Mouse (Mus musculus): ENCODE results near the gene Sars2. TPM values are rescaled to one million over a fixed set of nuclear protein-coding genes. Genes with fewer than 3 reads are reported as not detected.

The Sars2 gene
- polyA plus RNA-seq, 1 experiment from 2014 or later, result 37.8 TPM

- ATAC-seq (replicated peaks; ENCODE audit: low FRiP score) (peak; percentile 99), DNase-seq (ENCODE audit: low spot score) (peak; percentile 96)
- under 1% methylated on average over 45 of the region's 45 CpGs for WGBS
- H3K36me3 ChIP-seq (ENCODE audit: control insufficient read depth, insufficient read depth, low read length), result no peaks in the 10 kb centered on the region
- H3K27ac ChIP-seq (ENCODE audit: low read depth, low read length), result no peak within 1 kb of the TSS
- H3K4me3 ChIP-seq (ENCODE audit: low read depth, low read length), result peak within 1 kb of the TSS; percentile 81
- H3K4me1 ChIP-seq (replicated peaks; ENCODE audit: control insufficient read depth, insufficient read depth, low read length), result peaks cover 4% of the 10 kb centered on the region
- no peaks in the 10 kb centered on the region for H3K9me3 ChIP-seq (ENCODE audit: control insufficient read depth, low read length)
- H3K4me2 ChIP-seq (ENCODE audit: low read depth, low read length, severe bottlenecking), result peak within 1 kb of the TSS; percentile 77
- H3K9ac ChIP-seq (ENCODE audit: low read length), result peak within 1 kb of the TSS; percentile 69
- no peaks in the 10 kb centered on the region for H3K27me3 ChIP-seq (ENCODE audit: control insufficient read depth, insufficient read depth, low read length)
These were observed 24.5 kb downstream of the Sars2 start, which contains the start of gene Sirt2 for GRCm38 (mm10) chr7:28766173-28766879. Sirt2 (plus strand) TSS chr7:28766735.

DNA sequence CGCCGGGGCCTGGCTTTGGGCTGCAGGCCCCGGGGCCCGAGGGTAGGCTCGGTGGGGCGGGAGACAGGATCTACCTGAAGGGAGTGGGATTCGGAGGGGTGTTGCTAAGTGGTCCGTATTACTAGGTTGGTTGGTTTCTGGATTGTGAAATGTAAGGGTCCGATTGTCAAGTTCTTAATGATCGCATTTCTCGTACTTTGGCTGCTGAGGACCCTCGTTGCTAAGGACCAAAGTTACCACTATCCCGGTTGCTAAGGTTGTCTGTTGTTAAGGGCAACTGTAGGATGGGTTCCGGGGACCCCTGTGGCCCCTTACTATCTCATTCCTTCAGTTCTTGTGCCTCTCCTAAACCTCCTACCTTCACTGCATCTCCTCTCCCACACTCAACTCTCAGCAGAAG, 25.1 kb downstream of the Sars2 start:
- H3K4me2 ChIP-seq (ENCODE audit: low read depth, low read length, severe bottlenecking), result peak overlapping the region; percentile 68
- WGBS, result 4% methylated on average over 14 of the region's 14 CpGs
- H3K27me3 ChIP-seq (ENCODE audit: control insufficient read depth, insufficient read depth, low read length), result no peaks in the 10 kb centered on the region
- H3K36me3 ChIP-seq (ENCODE audit: control insufficient read depth, insufficient read depth, low read length), result no peaks in the 10 kb centered on the region
- H3K4me3 ChIP-seq (ENCODE audit: low read depth, low read length), result peak overlapping the region; percentile 81
- DNase-seq (ENCODE audit: low spot score) (no peak), ATAC-seq (replicated peaks; ENCODE audit: low FRiP score) (no peak; the same call in 1 of the 2 replicates)
- no peak overlapping the region for H3K27ac ChIP-seq (ENCODE audit: low read depth, low read length)
- no peaks in the 10 kb centered on the region for H3K9me3 ChIP-seq (ENCODE audit: control insufficient read depth, low read length)
- peak overlapping the region; percentile 69 for H3K9ac ChIP-seq (ENCODE audit: low read length)
- peaks cover 4% of the 10 kb centered on the region for H3K4me1 ChIP-seq (replicated peaks; ENCODE audit: control insufficient read depth, insufficient read depth, low read length)

DNA sequence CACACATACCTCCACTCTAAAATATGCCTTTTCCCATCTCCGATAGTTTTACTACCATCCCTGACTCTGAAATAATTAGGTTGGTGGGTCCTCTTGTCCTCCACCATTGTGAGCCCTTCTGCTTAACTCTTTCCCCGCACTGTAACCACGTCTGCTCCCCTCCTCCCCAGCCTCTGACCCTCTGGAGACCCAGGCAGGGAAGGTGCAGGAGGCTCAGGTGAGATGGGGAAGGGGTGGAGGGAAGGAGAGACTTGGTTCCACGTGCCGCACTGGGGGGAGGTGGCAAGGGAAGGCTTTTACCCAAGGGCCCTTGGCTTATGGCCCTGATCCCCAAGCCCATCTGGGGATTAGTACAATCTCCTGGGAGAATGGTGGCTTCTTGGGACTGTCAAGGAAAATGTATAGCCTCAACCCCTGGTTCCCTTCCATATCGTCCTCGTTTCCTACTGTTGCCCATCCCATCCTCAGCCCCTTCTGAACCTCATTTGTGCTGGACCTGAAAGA, 25.7 kb downstream of the Sars2 start, which contains the start of gene Nfkbib:
Gene Nfkbib (minus strand): TSS at position 51 of the 504 bp plus-strand sequence.
- WGBS, result 65% methylated on average over 7 of the region's 7 CpGs
- no peak for DNase-seq (ENCODE audit: low spot score)
- Histone ChIP-seq H3K36me3 (ENCODE audit: control insufficient read depth, insufficient read depth, low read length) (no peaks in the 10 kb centered on the region), H3K27me3 (ENCODE audit: control insufficient read depth, insufficient read depth, low read length) (no peaks in the 10 kb centered on the region), H3K9me3 (ENCODE audit: control insufficient read depth, low read length) (no peaks in the 10 kb centered on the region), H3K4me2 (ENCODE audit: low read depth, low read length, severe bottlenecking) (peak within 1 kb of the TSS; percentile 68), H3K4me1 (replicated peaks; ENCODE audit: control insufficient read depth, insufficient read depth, low read length) (peaks cover 4% of the 10 kb centered on the region), H3K27ac (ENCODE audit: low read depth, low read length) (no peak within 1 kb of the TSS), H3K9ac (ENCODE audit: low read length) (peak within 1 kb of the TSS; percentile 69), H3K4me3 (ENCODE audit: low read depth, low read length) (peak within 1 kb of the TSS; percentile 81)
- ATAC-seq (replicated peaks; ENCODE audit: low FRiP score), result no peak

DNA sequence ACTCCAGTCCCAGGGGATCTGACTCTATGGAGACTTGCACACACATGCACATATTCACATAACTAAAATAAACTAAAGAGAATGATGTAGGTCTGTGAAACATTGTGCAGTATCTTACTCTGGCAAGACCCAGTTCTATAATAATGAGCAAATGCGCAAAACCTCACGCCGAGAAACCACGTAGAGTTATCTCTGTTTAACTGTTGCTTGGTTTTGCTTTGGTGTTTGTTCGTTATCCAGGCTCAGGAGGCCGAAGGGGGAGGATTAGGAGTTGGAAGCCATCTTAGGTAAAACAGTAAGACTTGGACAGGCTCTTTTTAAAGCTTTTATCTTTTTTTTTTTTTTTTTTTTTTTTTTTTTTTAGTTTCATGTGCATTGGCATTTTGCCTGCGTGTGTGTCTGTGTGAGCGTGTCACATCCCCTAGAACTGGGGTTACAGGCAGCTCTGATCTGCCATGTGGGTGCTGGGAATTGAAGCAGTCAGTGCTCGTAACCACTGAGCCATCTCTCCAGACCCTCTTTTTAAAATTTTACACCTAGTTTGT, 27.7 kb downstream of the Sars2 start:
- 94% methylated on average over 9 of the region's 9 CpGs for WGBS
- H3K4me1 ChIP-seq (replicated peaks; ENCODE audit: control insufficient read depth, insufficient read depth, low read length), result peaks cover 4% of the 10 kb centered on the region
- H3K9ac ChIP-seq (ENCODE audit: low read length), result no peak overlapping the region
- H3K9me3 ChIP-seq (ENCODE audit: control insufficient read depth, low read length), result no peaks in the 10 kb centered on the region
- H3K4me3 ChIP-seq (ENCODE audit: low read depth, low read length), result no peak overlapping the region
- no peaks in the 10 kb centered on the region for H3K27me3 ChIP-seq (ENCODE audit: control insufficient read depth, insufficient read depth, low read length)
- ATAC-seq (replicated peaks; ENCODE audit: low FRiP score), result no peak
- no peaks in the 10 kb centered on the region for H3K36me3 ChIP-seq (ENCODE audit: control insufficient read depth, insufficient read depth, low read length)
- no peak for DNase-seq (ENCODE audit: low spot score)
- H3K27ac ChIP-seq (ENCODE audit: low read depth, low read length), result no peak overlapping the region
- H3K4me2 ChIP-seq (ENCODE audit: low read depth, low read length, severe bottlenecking), result no peak overlapping the region

- Histone ChIP-seq H3K27ac (ENCODE audit: low read depth, low read length) (no peak overlapping the region), H3K27me3 (ENCODE audit: control insufficient read depth, insufficient read depth, low read length) (no peaks in the 10 kb centered on the region), H3K4me2 (ENCODE audit: low read depth, low read length, severe bottlenecking) (no peak overlapping the region), H3K4me3 (ENCODE audit: low read depth, low read length) (no peak overlapping the region), H3K9me3 (ENCODE audit: control insufficient read depth, low read length) (no peaks in the 10 kb centered on the region), H3K36me3 (ENCODE audit: control insufficient read depth, insufficient read depth, low read length) (no peaks in the 10 kb centered on the region), H3K4me1 (replicated peaks; ENCODE audit: control insufficient read depth, insufficient read depth, low read length) (peaks cover 4% of the 10 kb centered on the region), H3K9ac (ENCODE audit: low read length) (no peak overlapping the region)
- 89% methylated on average over 3 of the region's 3 CpGs for WGBS
- ATAC-seq (replicated peaks; ENCODE audit: low FRiP score) (no peak), DNase-seq (ENCODE audit: low spot score) (no peak)
These were observed 28.5 kb downstream of the Sars2 start for GRCm38 (mm10) chr7:28770309-28770708.

DNA sequence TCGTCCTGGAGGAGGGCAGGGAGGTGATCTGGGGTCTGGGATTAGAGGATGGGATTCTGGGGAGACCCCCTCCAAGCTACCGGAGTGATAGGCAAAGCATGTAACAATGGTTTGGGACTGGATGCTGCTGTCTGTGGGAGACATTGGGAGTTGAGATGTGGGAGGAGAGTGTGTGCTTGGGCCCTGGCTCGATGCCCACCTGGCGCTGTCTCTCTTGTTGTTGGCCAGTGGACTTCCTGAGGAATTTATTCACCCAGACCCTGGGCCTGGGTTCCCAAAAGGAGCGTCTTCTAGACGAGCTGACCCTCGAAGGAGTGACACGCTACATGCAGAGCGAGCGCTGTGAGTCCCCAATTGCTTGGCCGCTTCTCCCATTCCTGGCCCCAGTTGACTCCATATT, 30.1 kb downstream of the Sars2 start:
- Histone ChIP-seq H3K4me2 (ENCODE audit: low read depth, low read length, severe bottlenecking) (no peak overlapping the region), H3K9me3 (ENCODE audit: control insufficient read depth, low read length) (no peaks in the 10 kb centered on the region), H3K27me3 (ENCODE audit: control insufficient read depth, insufficient read depth, low read length) (no peaks in the 10 kb centered on the region), H3K27ac (ENCODE audit: low read depth, low read length) (no peak overlapping the region), H3K36me3 (ENCODE audit: control insufficient read depth, insufficient read depth, low read length) (no peaks in the 10 kb centered on the region), H3K4me1 (replicated peaks; ENCODE audit: control insufficient read depth, insufficient read depth, low read length) (peaks cover 4% of the 10 kb centered on the region), H3K4me3 (ENCODE audit: low read depth, low read length) (no peak overlapping the region), H3K9ac (ENCODE audit: low read length) (no peak overlapping the region)
- ATAC-seq (replicated peaks; ENCODE audit: low FRiP score) (no peak), DNase-seq (ENCODE audit: low spot score) (no peak)
- WGBS, result 92% methylated on average over 11 of the region's 11 CpGs

DNA sequence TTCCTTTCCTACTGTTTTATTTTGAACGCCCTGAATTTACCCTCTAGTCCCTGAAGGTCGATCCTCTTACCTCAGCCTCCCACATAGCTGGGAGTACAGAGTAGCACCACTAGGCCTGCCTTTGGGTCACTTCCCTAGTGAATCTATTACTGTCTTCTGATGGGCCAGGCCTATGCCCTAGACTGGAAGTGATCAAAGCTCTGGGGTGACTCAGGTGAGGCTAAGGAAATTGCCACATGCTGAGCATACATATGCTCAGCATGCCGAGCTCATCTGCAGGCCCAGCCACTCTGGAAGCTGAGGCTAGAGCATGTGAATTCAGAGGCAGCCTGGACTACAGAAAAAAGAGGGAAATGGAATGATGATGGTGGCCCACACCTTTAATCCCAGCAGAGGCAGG, 31.4 kb downstream of the Sars2 start:
- Histone ChIP-seq H3K9me3 (ENCODE audit: control insufficient read depth, low read length) (no peaks in the 10 kb centered on the region), H3K36me3 (ENCODE audit: control insufficient read depth, insufficient read depth, low read length) (no peaks in the 10 kb centered on the region), H3K27me3 (ENCODE audit: control insufficient read depth, insufficient read depth, low read length) (no peaks in the 10 kb centered on the region), H3K4me3 (ENCODE audit: low read depth, low read length) (no peak overlapping the region), H3K4me2 (ENCODE audit: low read depth, low read length, severe bottlenecking) (no peak overlapping the region), H3K4me1 (replicated peaks; ENCODE audit: control insufficient read depth, insufficient read depth, low read length) (no peaks in the 10 kb centered on the region), H3K27ac (ENCODE audit: low read depth, low read length) (no peak overlapping the region), H3K9ac (ENCODE audit: low read length) (no peak overlapping the region)
- WGBS, result 71% methylated on average over 3 of the region's 3 CpGs
- no peak for DNase-seq (ENCODE audit: low spot score)
- no peak for ATAC-seq (replicated peaks; ENCODE audit: low FRiP score)

GRCm38 (mm10) chr7:28774164-28774563, 32.4 kb downstream of the Sars2 start:
- H3K27me3 ChIP-seq (ENCODE audit: control insufficient read depth, insufficient read depth, low read length), result no peaks in the 10 kb centered on the region
- H3K4me1 ChIP-seq (replicated peaks; ENCODE audit: control insufficient read depth, insufficient read depth, low read length), result no peaks in the 10 kb centered on the region
- no peaks in the 10 kb centered on the region for H3K9me3 ChIP-seq (ENCODE audit: control insufficient read depth, low read length)
- no peak for DNase-seq (ENCODE audit: low spot score)
- no peak overlapping the region for H3K9ac ChIP-seq (ENCODE audit: low read length)
- no peaks in the 10 kb centered on the region for H3K36me3 ChIP-seq (ENCODE audit: control insufficient read depth, insufficient read depth, low read length)
- WGBS, result 77% methylated on average over 12 of the region's 12 CpGs
- no peak overlapping the region for H3K27ac ChIP-seq (ENCODE audit: low read depth, low read length)
- ATAC-seq (replicated peaks; ENCODE audit: low FRiP score), result no peak
- H3K4me2 ChIP-seq (ENCODE audit: low read depth, low read length, severe bottlenecking), result no peak overlapping the region
- H3K4me3 ChIP-seq (ENCODE audit: low read depth, low read length), result no peak overlapping the region
